Mouse (Mus musculus) erythroblast, embryonic 14.5 days (primary cell): ENCODE results near the gene Gpr107. TPM values are rescaled to one million over a fixed set of nuclear protein-coding genes. Genes with fewer than 3 reads are reported as not detected.

Source experiments
- H3K27me3 ChIP-seq: 2 replicates; pipeline ENCODE4 v1.6.1; 2012; ENCODE audit warnings: inconsistent platforms; ENCODE audit not compliant: control insufficient read depth
- H3K36me3 ChIP-seq: 2 replicates; pipeline ENCODE4 v1.6.1; 2012; ENCODE audit warnings: mild to moderate bottlenecking, inconsistent platforms; ENCODE audit not compliant: control insufficient read depth
- H3K4me1 ChIP-seq: 2 replicates; pipeline ENCODE4 v1.6.1; 2012; ENCODE audit warnings: inconsistent platforms; ENCODE audit not compliant: control insufficient read depth
- H3K4me3 ChIP-seq: replicated peaks from 2 replicates; pipeline ENCODE3; 2012; ENCODE audit warnings: moderate library complexity, mild to moderate bottlenecking, inconsistent platforms
- H3K9me3 ChIP-seq: 2 replicates; pipeline ENCODE4 v1.6.1; 2012; ENCODE audit warnings: low read length, inconsistent platforms, mixed read lengths; ENCODE audit not compliant: control insufficient read depth
- GATA1 ChIP-seq: IDR thresholded peaks from 2 replicates; pipeline ENCODE4 v1.6.1; 2012; ENCODE audit warnings: low read length, inconsistent platforms, mixed read lengths
- TAL1 ChIP-seq: IDR thresholded peaks from 3 replicates; pipeline ENCODE4 v1.6.1; 2012; ENCODE audit warnings: low read length, inconsistent platforms, mixed read lengths
- polyA plus RNA-seq: library from polyadenylated mRNA; stranded (reverse); fragments of >175 nt; gene quantifications from 2 replicates; pipeline ENCODE4 v1.2.3, GENCODE M21; 2012

The Gpr107 gene
- polyA plus RNA-seq, 1 experiment: 1.2 TPM

GRCm38 (mm10) chr2:31115091-31115942, 36.8 kb upstream of the Gpr107 start:
- Histone ChIP-seq H3K4me3 (no peak overlapping the region), H3K27me3 (no peaks in the 10 kb centered on the region), H3K9me3 (no peaks in the 10 kb centered on the region), H3K4me1 (peaks cover 33% of the 10 kb centered on the region), H3K36me3 (no peaks in the 10 kb centered on the region)
- TF ChIP-seq GATA1 (no peak), TAL1 (no peak)

- H3K27me3 ChIP-seq: no peaks in the 10 kb centered on the region
- no peaks in the 10 kb centered on the region for H3K36me3 ChIP-seq
- H3K4me1 ChIP-seq: peaks cover 33% of the 10 kb centered on the region
These were observed 36.0 kb upstream of the Gpr107 start for GRCm38 (mm10) chr2:31115943-31116731.

GRCm38 (mm10) chr2:31118211-31118610, 33.9 kb upstream of the Gpr107 start:
- H3K4me3 ChIP-seq: no peak overlapping the region
- no peaks in the 10 kb centered on the region for H3K36me3 ChIP-seq
- H3K4me1 ChIP-seq: peaks cover 33% of the 10 kb centered on the region
- TF ChIP-seq GATA1 (no peak), TAL1 (no peak)
- no peaks in the 10 kb centered on the region for H3K9me3 ChIP-seq
- no peaks in the 10 kb centered on the region for H3K27me3 ChIP-seq

More at GRCm38 (mm10) chr2:31115943-31116731, 36.0 kb upstream of the Gpr107 start:
- Histone ChIP-seq H3K9me3 (no peaks in the 10 kb centered on the region), H3K4me3 (no peak overlapping the region)
- TF ChIP-seq TAL1 (no peak), GATA1 (no peak)

- Histone ChIP-seq H3K9me3 (no peaks in the 10 kb centered on the region), H3K36me3 (no peaks in the 10 kb centered on the region), H3K4me1 (peaks cover 33% of the 10 kb centered on the region), H3K27me3 (no peaks in the 10 kb centered on the region), H3K4me3 (no peak overlapping the region)
- TF ChIP-seq GATA1: no peak
These were observed 33.3 kb upstream of the Gpr107 start for GRCm38 (mm10) chr2:31118639-31119380.

GRCm38 (mm10) chr2:31119795-31120194, 32.3 kb upstream of the Gpr107 start:
- H3K9me3 ChIP-seq: no peaks in the 10 kb centered on the region
- peaks cover 36% of the 10 kb centered on the region for H3K4me1 ChIP-seq
- TF ChIP-seq TAL1 (no peak), GATA1 (no peak)
- no peaks in the 10 kb centered on the region for H3K36me3 ChIP-seq
- H3K27me3 ChIP-seq: no peaks in the 10 kb centered on the region
- no peak overlapping the region for H3K4me3 ChIP-seq

GRCm38 (mm10) chr2:31121131-31121693, 30.9 kb upstream of the Gpr107 start:
- TF ChIP-seq TAL1 (no peak), GATA1 (no peak)
- H3K27me3 ChIP-seq: no peaks in the 10 kb centered on the region
- no peaks in the 10 kb centered on the region for H3K9me3 ChIP-seq
- no peaks in the 10 kb centered on the region for H3K36me3 ChIP-seq
- no peak overlapping the region for H3K4me3 ChIP-seq
- H3K4me1 ChIP-seq: peaks cover 30% of the 10 kb centered on the region

- Histone ChIP-seq H3K4me1 (peaks cover 20% of the 10 kb centered on the region), H3K36me3 (no peaks in the 10 kb centered on the region), H3K27me3 (no peaks in the 10 kb centered on the region), H3K9me3 (no peaks in the 10 kb centered on the region), H3K4me3 (no peak overlapping the region)
- no peak for TF ChIP-seq TAL1
- TF ChIP-seq GATA1: no peak
These were observed 29.3 kb upstream of the Gpr107 start for GRCm38 (mm10) chr2:31122806-31123205.

- no peaks in the 10 kb centered on the region for H3K9me3 ChIP-seq
- H3K36me3 ChIP-seq: no peaks in the 10 kb centered on the region
- no peak overlapping the region for H3K4me3 ChIP-seq
- TF ChIP-seq GATA1 (no peak), TAL1 (no peak)
- H3K27me3 ChIP-seq: no peaks in the 10 kb centered on the region
- peaks cover 22% of the 10 kb centered on the region for H3K4me1 ChIP-seq
These were observed 28.6 kb upstream of the Gpr107 start for GRCm38 (mm10) chr2:31123493-31123892.
